Mouse (Mus musculus) ES-Bruce4 (cell line): ENCODE data around the gene Sprtn. TPM values are rescaled to one million over a fixed set of nuclear protein-coding genes. Genes with fewer than 3 reads are reported as not detected.

Experiments
- H3K27ac ChIP-seq: 2 replicates; pipeline ENCODE4 v1.5.1; 2012; ENCODE audit warnings: low read length, inconsistent platforms; ENCODE audit not compliant: insufficient read depth
- H3K27me3 ChIP-seq: 2 replicates; pipeline ENCODE4 v1.6.1; 2012; ENCODE audit warnings: mild to moderate bottlenecking, low read length, inconsistent platforms; ENCODE audit not compliant: control insufficient read depth, poor library complexity, insufficient read depth, severe bottlenecking
- H3K36me3 ChIP-seq: 2 replicates; pipeline ENCODE4 v1.6.1; 2012; ENCODE audit warnings: inconsistent platforms, mild to moderate bottlenecking, low read length, moderate library complexity; ENCODE audit not compliant: control insufficient read depth, poor library complexity, insufficient read depth, severe bottlenecking
- H3K4me1 ChIP-seq: one replicate; pipeline ENCODE4 v1.8.1; 2011; ENCODE audit warnings: low read length; ENCODE audit not compliant: control insufficient read depth, insufficient read depth
- H3K4me3 ChIP-seq: 2 replicates; pipeline ENCODE4 v1.5.1; 2011; ENCODE audit warnings: low read depth, mild to moderate bottlenecking, low read length
- H3K9ac ChIP-seq: 2 replicates; pipeline ENCODE4 v1.6.1; 2012; ENCODE audit warnings: low read depth, mild to moderate bottlenecking, inconsistent platforms; ENCODE audit not compliant: poor library complexity, severe bottlenecking
- H3K9me3 ChIP-seq: replicated peaks from 2 replicates; pipeline ENCODE4 v1.6.1; 2012; ENCODE audit warnings: mild to moderate bottlenecking, low read length, inconsistent platforms; ENCODE audit not compliant: control insufficient read depth, poor library complexity, insufficient read depth, severe bottlenecking
- CTCF ChIP-seq: IDR thresholded peaks from one replicate; pipeline ENCODE4 v1.8.1; 2011; ENCODE audit warnings: low read depth, low read length
- EP300 ChIP-seq: IDR thresholded peaks from 2 replicates; pipeline ENCODE4 v1.6.1; 2011; ENCODE audit warnings: low read depth, low read length; ENCODE audit not compliant: insufficient read depth
- POLR2A ChIP-seq: IDR thresholded peaks from one replicate; pipeline ENCODE4 v1.8.1; 2011; ENCODE audit warnings: low read length; ENCODE audit not compliant: insufficient read depth
- polyA plus RNA-seq: library from polyadenylated mRNA; stranded (reverse); fragments of >200 nt; gene quantifications from 2 replicates; pipeline ENCODE4 v1.2.4, GENCODE M21; 2011; ENCODE audit warnings: low read depth; ENCODE audit not compliant: missing spikeins, insufficient read depth, insufficient read length

Gene Sprtn
- polyA plus RNA-seq, 1 experiment: 14.3 TPM

DNA sequence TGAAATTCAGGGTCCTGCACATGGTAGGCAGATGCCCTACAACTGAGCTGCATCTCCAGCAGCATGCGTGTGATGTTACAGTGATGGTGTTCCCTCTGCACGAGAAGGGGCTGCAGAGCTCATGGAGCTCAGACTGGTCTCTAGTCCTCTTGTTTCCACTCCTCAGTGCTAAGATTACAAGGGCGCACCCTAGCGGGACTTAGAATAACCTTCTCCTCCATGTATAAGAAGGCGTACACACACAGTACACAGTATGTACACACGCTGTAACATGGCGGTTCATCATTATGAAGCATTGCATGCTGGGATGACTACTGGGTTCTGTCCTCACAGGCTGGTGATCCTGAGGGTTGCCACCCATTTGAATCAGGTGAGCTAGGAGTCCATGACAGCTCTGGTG, 25.6 kb upstream of the Sprtn start:
- Histone ChIP-seq H3K9ac (no peak overlapping the region), H3K4me1 (no peaks in the 10 kb centered on the region), H3K27ac (no peak overlapping the region), H3K4me3 (no peak overlapping the region), H3K9me3 (no peaks in the 10 kb centered on the region), H3K36me3 (peaks cover 47% of the 10 kb centered on the region), H3K27me3 (no peaks in the 10 kb centered on the region)
- peak; percentile 16 for TF ChIP-seq CTCF
- no peak for TF ChIP-seq EP300

DNA sequence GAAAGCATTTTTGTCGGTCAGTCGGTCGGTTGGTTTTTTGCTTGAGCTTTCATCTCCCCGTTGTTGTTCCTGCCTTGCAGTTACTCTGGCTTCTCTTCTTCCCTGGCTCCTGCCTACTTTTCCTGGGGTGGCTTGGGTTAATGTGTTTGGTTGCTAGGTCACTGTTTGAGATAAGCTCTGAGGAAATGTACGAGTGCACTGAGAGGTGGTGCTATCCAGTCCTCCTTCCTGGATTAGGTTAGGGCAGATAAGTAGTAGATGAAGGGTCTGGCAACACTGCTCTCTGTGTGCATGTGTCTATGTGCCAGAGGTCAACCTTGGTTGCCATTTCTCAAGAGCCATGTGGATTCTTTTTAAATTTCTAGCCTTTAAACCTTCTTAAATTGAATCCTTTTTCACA, 25.0 kb upstream of the Sprtn start:
- Histone ChIP-seq H3K36me3 (peaks cover 53% of the 10 kb centered on the region), H3K9ac (no peak overlapping the region), H3K4me1 (no peaks in the 10 kb centered on the region), H3K9me3 (no peaks in the 10 kb centered on the region), H3K4me3 (no peak overlapping the region), H3K27me3 (no peaks in the 10 kb centered on the region), H3K27ac (no peak overlapping the region)
- no peak for TF ChIP-seq POLR2A
- TF ChIP-seq EP300: no peak
- TF ChIP-seq CTCF: no peak

DNA sequence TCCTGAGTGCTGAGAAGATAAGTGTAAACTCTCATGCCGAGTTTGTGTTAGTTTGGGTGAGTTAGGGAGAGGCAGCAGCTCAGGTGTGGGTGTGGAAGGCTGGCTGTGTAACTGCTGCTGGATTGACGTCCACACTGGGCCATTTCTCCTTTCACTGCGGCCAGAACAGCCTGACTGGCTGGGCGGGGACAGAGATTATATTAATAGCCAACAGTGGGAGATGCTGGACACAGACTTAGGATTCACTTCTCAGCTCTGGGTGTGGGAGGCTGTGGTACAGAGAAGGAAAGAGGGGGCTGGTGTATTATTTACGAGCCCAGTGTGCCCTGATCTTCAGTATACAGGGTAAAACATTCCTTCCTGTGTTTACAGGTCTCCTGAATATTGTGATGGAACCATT, 19.5 kb upstream of the Sprtn start:
- Histone ChIP-seq H3K9ac (no peak overlapping the region), H3K9me3 (no peaks in the 10 kb centered on the region), H3K4me1 (no peaks in the 10 kb centered on the region), H3K27ac (no peak overlapping the region), H3K36me3 (peaks cover 88% of the 10 kb centered on the region), H3K27me3 (no peaks in the 10 kb centered on the region), H3K4me3 (no peak overlapping the region)
- TF ChIP-seq CTCF (no peak), EP300 (no peak), POLR2A (no peak)

DNA sequence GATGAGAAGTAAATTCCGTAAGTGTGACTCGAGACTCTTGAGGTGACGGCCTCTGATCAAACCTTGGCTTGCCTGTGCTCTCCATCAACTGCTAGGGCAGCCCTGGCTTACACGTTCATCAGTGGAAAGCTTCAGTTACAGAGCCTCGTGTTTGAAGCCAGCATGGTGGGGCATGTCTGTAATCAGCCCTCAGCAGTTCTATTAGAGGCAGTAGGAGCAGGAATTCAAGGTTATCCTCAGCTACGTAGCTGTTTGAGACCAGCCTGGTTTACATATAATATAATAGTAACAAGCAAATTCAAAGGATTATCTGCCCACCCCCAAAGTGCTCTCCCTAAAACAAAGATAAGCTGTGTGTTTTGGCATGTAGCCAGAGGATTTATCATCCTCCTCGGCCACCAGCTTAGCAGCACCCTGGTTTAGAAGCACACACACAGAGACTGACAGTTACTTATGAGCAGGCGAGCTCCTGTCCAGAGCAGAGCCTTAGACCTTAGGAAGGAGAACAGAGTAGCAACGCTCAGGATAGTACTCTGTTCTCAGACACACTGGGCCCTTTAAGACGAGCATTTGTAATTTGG, 18.6 kb upstream of the Sprtn start:
- Histone ChIP-seq H3K9me3 (no peaks in the 10 kb centered on the region), H3K27me3 (no peaks in the 10 kb centered on the region), H3K36me3 (peaks cover 88% of the 10 kb centered on the region), H3K4me3 (no peak overlapping the region), H3K9ac (no peak overlapping the region), H3K27ac (no peak overlapping the region), H3K4me1 (no peaks in the 10 kb centered on the region)
- TF ChIP-seq POLR2A (no peak), CTCF (no peak), EP300 (no peak)

DNA sequence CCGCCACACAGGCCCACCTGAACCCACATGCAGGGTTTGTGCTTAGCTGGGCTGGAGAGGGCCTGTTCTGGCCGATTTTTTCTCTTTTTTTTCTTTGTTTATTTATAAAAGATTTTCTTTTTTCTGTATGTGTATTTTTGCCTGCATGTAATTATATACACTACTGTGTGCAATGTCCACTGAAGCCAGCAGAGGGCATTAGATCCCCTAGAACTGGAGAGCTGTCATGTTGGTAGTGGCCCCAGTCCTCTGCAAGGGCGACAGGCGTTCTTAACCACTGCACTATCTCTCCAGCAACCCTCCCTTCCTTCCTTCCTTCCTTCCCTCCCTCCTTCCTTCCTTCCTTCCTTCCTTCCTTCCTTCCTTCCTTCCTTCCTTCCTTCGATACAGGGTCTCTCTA, 9.3 kb upstream of the Sprtn start:
- H3K4me1 ChIP-seq: no peaks in the 10 kb centered on the region
- peaks cover 59% of the 10 kb centered on the region for H3K36me3 ChIP-seq
- H3K9ac ChIP-seq: no peak overlapping the region
- no peak overlapping the region for H3K4me3 ChIP-seq
- TF ChIP-seq CTCF (peak; percentile 21), POLR2A (no peak), EP300 (no peak)
- no peak overlapping the region for H3K27ac ChIP-seq
- H3K27me3 ChIP-seq: no peaks in the 10 kb centered on the region
- H3K9me3 ChIP-seq: peaks cover 10% of the 10 kb centered on the region

DNA sequence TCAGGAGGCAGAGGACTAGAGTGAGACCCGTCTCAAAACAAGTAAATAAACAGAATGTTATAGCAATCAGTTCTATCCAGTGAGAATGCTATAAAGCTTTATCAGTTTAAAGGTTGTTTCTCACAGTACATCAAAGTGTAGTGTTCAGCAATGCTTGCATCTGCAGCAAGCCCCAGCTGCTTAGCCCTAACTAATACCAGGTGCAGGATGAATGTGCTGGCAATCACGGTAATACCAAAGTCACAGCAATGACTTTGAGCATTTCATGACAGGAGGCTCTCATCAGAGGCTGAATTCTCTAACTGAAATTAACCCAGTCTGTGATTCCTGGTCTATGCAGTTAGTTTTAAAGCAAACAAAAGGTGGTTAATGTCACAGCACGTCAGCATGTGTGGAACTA, 5.1 kb upstream of the Sprtn start:
- H3K4me3 ChIP-seq: no peak overlapping the region
- no peak for TF ChIP-seq POLR2A
- no peak for TF ChIP-seq CTCF
- no peak for TF ChIP-seq EP300
- H3K27me3 ChIP-seq: no peaks in the 10 kb centered on the region
- H3K4me1 ChIP-seq: no peaks in the 10 kb centered on the region
- H3K9me3 ChIP-seq: peaks cover 7% of the 10 kb centered on the region
- H3K9ac ChIP-seq: no peak overlapping the region
- H3K27ac ChIP-seq: no peak overlapping the region
- H3K36me3 ChIP-seq: peaks cover 27% of the 10 kb centered on the region

DNA sequence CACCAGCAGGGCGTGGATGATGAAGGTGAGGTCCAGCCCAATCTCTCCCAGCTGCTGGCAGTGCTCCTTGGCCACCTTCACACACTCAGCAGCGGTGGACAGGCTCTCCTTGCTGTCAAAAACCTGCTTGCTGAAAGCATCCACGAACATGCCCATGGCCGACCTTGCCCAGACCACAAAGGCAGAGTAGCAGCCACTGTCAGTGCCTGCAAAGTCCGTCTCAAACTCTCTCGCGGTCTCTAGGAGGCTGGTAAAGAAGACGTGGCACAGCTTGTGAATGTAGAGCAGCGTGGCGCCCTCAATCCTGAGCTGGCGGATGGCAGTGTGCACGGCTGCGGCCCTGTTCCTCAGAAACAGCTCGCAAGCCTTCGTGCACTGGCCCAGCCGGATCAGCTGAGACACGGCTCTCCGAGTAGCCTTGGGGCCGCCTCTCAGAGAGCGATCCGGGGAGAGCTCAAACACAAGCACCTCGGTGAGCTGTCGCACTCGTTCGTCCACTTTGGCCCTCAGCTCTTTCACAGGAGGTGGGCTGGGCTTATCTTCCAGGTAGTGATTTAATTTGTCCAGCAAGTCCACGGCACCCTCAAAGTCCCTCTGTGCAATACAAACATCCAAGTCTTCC, 1.6 kb upstream of the Sprtn start:
- TF ChIP-seq POLR2A (no peak), EP300 (no peak)
- peaks cover 22% of the 10 kb centered on the region for H3K36me3 ChIP-seq
- H3K4me1 ChIP-seq: no peaks in the 10 kb centered on the region
- no peak overlapping the region for H3K27ac ChIP-seq
- no peaks in the 10 kb centered on the region for H3K9me3 ChIP-seq
- H3K27me3 ChIP-seq: no peaks in the 10 kb centered on the region
- peak overlapping the region; percentile 76; the same call in 1 of the 2 replicates for H3K9ac ChIP-seq
- peak overlapping the region; percentile 77 for H3K4me3 ChIP-seq
